Mouse (Mus musculus) embryonic facial prominence, embryonic 13.5 days (tissue): ENCODE measurements at regions not wholly inside any gene's neighbourhood (a gene's known extent, or its start where the extent isn't known, plus 50 kb on each side); places are given as distances from the start of the nearest gene placed in this dataset.

Source experiments
- ATAC-seq: fragments of 200-750 bp; cut with Nextera tagmentation; 2 replicates; pipeline ENCODE4 v1.8.0; 2017; ENCODE audit warnings: low read depth; ENCODE audit not compliant: insufficient number of reproducible peaks, insufficient read depth, low FRiP score, low TSS enrichment
- H3K27ac ChIP-seq: fragments of 300-500 bp; sonication (generic); 2 replicates; pipeline ENCODE4 v1.5.1; 2015; ENCODE audit warnings: moderate library complexity, mild to moderate bottlenecking, inconsistent platforms
- H3K27me3 ChIP-seq: fragments of 300-500 bp; sonication (generic); 2 replicates; pipeline ENCODE4 v1.6.1; 2015; ENCODE audit warnings: mild to moderate bottlenecking, inconsistent platforms
- H3K36me3 ChIP-seq: fragments of 300-500 bp; sonication (generic); 2 replicates; pipeline ENCODE4 v1.6.1; 2015; ENCODE audit warnings: mild to moderate bottlenecking, inconsistent platforms
- H3K4me1 ChIP-seq: fragments of 300-500 bp; sonication (generic); 2 replicates; pipeline ENCODE4 v1.6.1; 2015; ENCODE audit warnings: inconsistent platforms
- H3K4me2 ChIP-seq: fragments of 300-500 bp; sonication (generic); 2 replicates; pipeline ENCODE4 v1.6.1; 2015; ENCODE audit warnings: moderate library complexity, mild to moderate bottlenecking, inconsistent platforms
- H3K4me3 ChIP-seq: fragments of 300-500 bp; sonication (generic); 2 replicates; pipeline ENCODE4 v1.5.1; 2015; ENCODE audit warnings: mild to moderate bottlenecking, inconsistent platforms
- H3K9ac ChIP-seq: fragments of 300-500 bp; sonication (generic); 2 replicates; pipeline ENCODE4 v1.6.1; 2015; ENCODE audit warnings: mild to moderate bottlenecking, inconsistent platforms
- H3K9me3 ChIP-seq: fragments of 300-500 bp; sonication (generic); 2 replicates; pipeline ENCODE4 v1.6.1; 2016; ENCODE audit warnings: inconsistent platforms
- WGBS: fragments of 180-500 bp; shearing (Covaris S2); methylation state at CpG from one replicate; pipeline ENCODE4 v1.1.7; 2015; ENCODE audit warnings: mixed read lengths; 5-methylcytosine and 5-hydroxymethylcytosine counted together

GRCm38 (mm10) chr11:111599456-111599855 is 533.5 kb downstream of the Kcnj2 start:
- no peak overlapping the region for H3K4me3 ChIP-seq

GRCm38 (mm10) chr11:111605146-111605545 is 539.2 kb downstream of the Kcnj2 start:
- Histone ChIP-seq H3K4me1 (no peaks in the 10 kb centered on the region), H3K4me3 (no peak overlapping the region), H3K9ac (no peak overlapping the region), H3K27me3 (no peaks in the 10 kb centered on the region), H3K4me2 (no peak overlapping the region), H3K27ac (no peak overlapping the region), H3K9me3 (no peaks in the 10 kb centered on the region), H3K36me3 (no peaks in the 10 kb centered on the region)
- 70% methylated on average over 11 of the region's 11 CpGs for WGBS
- ATAC-seq, result no peak

More at GRCm38 (mm10) chr11:111599456-111599855, 533.5 kb downstream of the Kcnj2 start:
- Histone ChIP-seq H3K9me3 (no peaks in the 10 kb centered on the region), H3K4me2 (no peak overlapping the region), H3K27ac (no peak overlapping the region), H3K36me3 (no peaks in the 10 kb centered on the region), H3K9ac (no peak overlapping the region), H3K27me3 (no peaks in the 10 kb centered on the region), H3K4me1 (no peaks in the 10 kb centered on the region)
- ATAC-seq, result no peak

- Histone ChIP-seq H3K4me1 (no peaks in the 10 kb centered on the region), H3K9me3 (no peaks in the 10 kb centered on the region), H3K4me3 (no peak overlapping the region), H3K9ac (no peak overlapping the region), H3K27me3 (no peaks in the 10 kb centered on the region), H3K4me2 (no peak overlapping the region), H3K36me3 (no peaks in the 10 kb centered on the region), H3K27ac (no peak overlapping the region)
- 59% methylated on average over 5 of the region's 5 CpGs for WGBS
- no peak for ATAC-seq
These were observed 544.6 kb downstream of the Kcnj2 start for GRCm38 (mm10) chr11:111610522-111611015.

- ATAC-seq, result no peak
- H3K4me2 ChIP-seq, result no peak overlapping the region
These were observed 577.6 kb downstream of the Kcnj2 start for GRCm38 (mm10) chr11:111643603-111644002.

GRCm38 (mm10) chr11:111652882-111653281 is 586.9 kb downstream of the Kcnj2 start:
- Histone ChIP-seq H3K27ac (no peak overlapping the region), H3K9me3 (no peaks in the 10 kb centered on the region), H3K4me1 (no peaks in the 10 kb centered on the region), H3K9ac (no peak overlapping the region), H3K4me3 (no peak overlapping the region), H3K4me2 (no peak overlapping the region), H3K36me3 (no peaks in the 10 kb centered on the region), H3K27me3 (peaks cover 20% of the 10 kb centered on the region)
- no peak for ATAC-seq
- WGBS, result 29% methylated on average over 3 of the region's 3 CpGs

More at GRCm38 (mm10) chr11:111643603-111644002, 577.6 kb downstream of the Kcnj2 start:
- Histone ChIP-seq H3K27ac (no peak overlapping the region), H3K27me3 (peaks cover 3% of the 10 kb centered on the region; the same call in 1 of the 2 replicates), H3K36me3 (no peaks in the 10 kb centered on the region), H3K9ac (no peak overlapping the region), H3K4me1 (no peaks in the 10 kb centered on the region), H3K4me3 (no peak overlapping the region), H3K9me3 (no peaks in the 10 kb centered on the region)
- 57% methylated on average over 7 of the region's 7 CpGs for WGBS

GRCm38 (mm10) chr11:111657778-111658177 is 591.8 kb downstream of the Kcnj2 start:
- no peak overlapping the region for H3K27ac ChIP-seq
- ATAC-seq, result no peak
- H3K9ac ChIP-seq, result no peak overlapping the region
- 98% methylated on average over 9 of the region's 9 CpGs for WGBS
- H3K4me2 ChIP-seq, result no peak overlapping the region
- H3K36me3 ChIP-seq, result no peaks in the 10 kb centered on the region
- H3K9me3 ChIP-seq, result no peaks in the 10 kb centered on the region
- no peak overlapping the region for H3K4me3 ChIP-seq
- peaks cover 6% of the 10 kb centered on the region; the same call in 1 of the 2 replicates for H3K4me1 ChIP-seq
- H3K27me3 ChIP-seq, result 0 out of 2 replicates have a peak, but pooled peaks cover 9% of the 10 kb centered on the region

- Histone ChIP-seq H3K27me3 (0 out of 2 replicates have a peak, but pooled peaks cover 9% of the 10 kb centered on the region), H3K36me3 (no peaks in the 10 kb centered on the region), H3K9me3 (no peaks in the 10 kb centered on the region), H3K4me2 (no peak overlapping the region), H3K27ac (no peak overlapping the region), H3K4me1 (peaks cover 6% of the 10 kb centered on the region; the same call in 1 of the 2 replicates), H3K9ac (no peak overlapping the region), H3K4me3 (no peak overlapping the region)
- ATAC-seq, result no peak
- WGBS, result 41% methylated on average over 15 of the region's 15 CpGs
These were observed 592.7 kb downstream of the Kcnj2 start for GRCm38 (mm10) chr11:111658362-111659309.

GRCm38 (mm10) chr11:111663269-111663668 is 597.3 kb downstream of the Kcnj2 start:
- Histone ChIP-seq H3K27ac (no peak overlapping the region), H3K4me1 (peaks cover 11% of the 10 kb centered on the region), H3K4me2 (no peak overlapping the region), H3K4me3 (no peak overlapping the region), H3K27me3 (0 out of 2 replicates have a peak, but pooled peaks cover 4% of the 10 kb centered on the region), H3K9me3 (no peaks in the 10 kb centered on the region), H3K9ac (no peak overlapping the region), H3K36me3 (no peaks in the 10 kb centered on the region)
- no peak for ATAC-seq
- WGBS, result 44% methylated on average over 3 of the region's 3 CpGs

- Histone ChIP-seq H3K4me1 (peaks cover 7% of the 10 kb centered on the region; the same call in 1 of the 2 replicates), H3K9ac (no peak overlapping the region), H3K36me3 (no peaks in the 10 kb centered on the region), H3K27ac (no peak overlapping the region), H3K9me3 (no peaks in the 10 kb centered on the region), H3K4me2 (no peak overlapping the region), H3K27me3 (no peaks in the 10 kb centered on the region), H3K4me3 (no peak overlapping the region)
- ATAC-seq, result no peak
- WGBS, result 28% methylated on average over 6 of the region's 6 CpGs
These were observed 600.4 kb downstream of the Kcnj2 start for GRCm38 (mm10) chr11:111666336-111666735.

GRCm38 (mm10) chr11:111671865-111672264 is 605.9 kb downstream of the Kcnj2 start:
- H3K9ac ChIP-seq, result no peak overlapping the region
- H3K4me1 ChIP-seq, result peaks cover under 1% of the 10 kb centered on the region; the same call in 1 of the 2 replicates
- no peaks in the 10 kb centered on the region for H3K9me3 ChIP-seq
- no peak overlapping the region for H3K4me3 ChIP-seq
- 63% methylated on average over 2 of the region's 2 CpGs for WGBS
- no peak for ATAC-seq
- H3K36me3 ChIP-seq, result no peaks in the 10 kb centered on the region
- no peaks in the 10 kb centered on the region for H3K27me3 ChIP-seq
- H3K4me2 ChIP-seq, result no peak overlapping the region
- no peak overlapping the region for H3K27ac ChIP-seq

- WGBS, result 62% methylated on average over 1 of the region's 1 CpGs
- no peak overlapping the region for H3K27ac ChIP-seq
- no peaks in the 10 kb centered on the region for H3K9me3 ChIP-seq
- no peak for ATAC-seq
- H3K36me3 ChIP-seq, result no peaks in the 10 kb centered on the region
- H3K4me1 ChIP-seq, result no peaks in the 10 kb centered on the region
- no peak overlapping the region for H3K9ac ChIP-seq
- H3K4me2 ChIP-seq, result no peak overlapping the region
- no peaks in the 10 kb centered on the region for H3K27me3 ChIP-seq
- no peak overlapping the region for H3K4me3 ChIP-seq
These were observed 609.7 kb downstream of the Kcnj2 start for GRCm38 (mm10) chr11:111675673-111676072.

GRCm38 (mm10) chr11:111682341-111682740 is 616.4 kb downstream of the Kcnj2 start:
- no peak overlapping the region for H3K27ac ChIP-seq
- no peak overlapping the region for H3K4me2 ChIP-seq
- no peaks in the 10 kb centered on the region for H3K4me1 ChIP-seq
- no peak for ATAC-seq
- H3K9ac ChIP-seq, result no peak overlapping the region
- no peak overlapping the region for H3K4me3 ChIP-seq
- 84% methylated on average over 7 of the region's 7 CpGs for WGBS
- no peaks in the 10 kb centered on the region for H3K36me3 ChIP-seq
- H3K9me3 ChIP-seq, result no peaks in the 10 kb centered on the region
- no peaks in the 10 kb centered on the region for H3K27me3 ChIP-seq
